Mouse (Mus musculus): ENCODE results near the gene Lrrc8b.

DNA sequence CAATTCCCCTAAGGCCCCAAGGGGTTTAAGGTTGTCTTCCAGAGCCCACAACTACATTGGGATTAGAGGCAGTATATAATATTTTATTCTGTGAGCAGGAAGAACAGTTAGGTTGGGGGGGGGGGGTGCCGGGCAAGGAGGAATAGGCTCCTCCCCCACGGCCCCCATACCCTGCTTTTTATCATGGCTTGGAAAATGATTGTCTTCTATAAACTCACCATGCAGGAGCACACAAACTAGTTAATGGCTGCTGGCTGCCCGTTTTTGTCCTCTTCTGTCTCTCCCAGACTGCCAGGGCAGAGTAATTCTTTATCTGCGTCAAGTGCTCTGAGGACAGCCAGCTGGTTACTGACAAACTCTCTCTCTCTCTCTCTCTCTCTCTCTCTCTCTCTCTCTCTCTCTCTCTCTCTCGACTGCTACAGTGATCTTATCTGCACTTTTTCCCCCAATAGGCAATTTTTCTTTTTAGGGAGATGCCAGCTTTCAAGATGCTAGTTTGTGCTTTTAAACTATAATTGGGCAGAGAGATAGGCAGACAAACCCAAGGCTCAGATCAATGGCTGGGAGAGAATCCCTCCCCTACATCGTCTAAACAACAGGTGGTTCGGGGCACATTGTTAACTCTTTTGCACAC, 102.5 kb downstream of the Lrrc8b start:
- TF ChIP-seq POLR2A (IDR thresholded peaks at IDR 0.05; ENCODE audit: control insufficient read depth, extremely low read depth, insufficient read depth, low read length, poor library complexity) = no peak
- TF ChIP-seq CTCF (IDR thresholded peaks at IDR 0.05; ENCODE audit: borderline replicate concordance, control insufficient read depth, extremely low read depth, insufficient read depth, low read length, poor library complexity) = no peak
